Mouse (Mus musculus) layer of hippocampus, postnatal 25 days (tissue): ENCODE results near the gene Fuca2. TPM values are rescaled to one million over a fixed set of nuclear protein-coding genes. Genes with fewer than 3 reads are reported as not detected.
A peak's percentile ranks its signal among the peaks of the same experiment; 100 is the strongest.
"Not testable (repeated sequence)": the region's sequence is repeated elsewhere in the genome, so short reads cannot be mapped to it uniquely, and the experiment has no call there.

Experiments used
- DNase-seq, 2 experiments: peaks; one replicate each; pipeline ENCODE4 v3.0.0; 2022; ENCODE audit warnings: mixed read lengths in 2 of 2, low spot score in 1 of 2; ENCODE audit errors: extremely low spot score in 1 of 2
- total RNA-seq, 2 experiments: library from RNA; stranded (reverse); gene quantifications; 2 replicates each; pipeline ENCODE4 v1.2.3; 2021

Fuca2 gene
- 10 to 100 TPM; 38.5 to 46.5 TPM for total RNA-seq

- DNase-seq = no peak
Measured at GRCm38 (mm10) chr10:13499331-13499730, at the start of gene Fuca2. TSS of gene Fuca2 (plus strand) at chr10:13499540.

GRCm38 (mm10) chr10:13451640-13452039 lies 47.7 kb upstream of the Fuca2 start:
- DNase-seq = no peak

- DNase-seq = no peak
Measured at GRCm38 (mm10) chr10:13453200-13453990, 45.9 kb upstream of the Fuca2 start.

- DNase-seq = not testable (repeated sequence)
Measured at GRCm38 (mm10) chr10:13464295-13464694, 35.0 kb upstream of the Fuca2 start.

GRCm38 (mm10) chr10:13466925-13467324 lies 32.4 kb upstream of the Fuca2 start:
- DNase-seq = no peak

GRCm38 (mm10) chr10:13468025-13468529 lies 31.3 kb upstream of the Fuca2 start:
- DNase-seq = not testable (repeated sequence)

GRCm38 (mm10) chr10:13470236-13470635 lies 29.1 kb upstream of the Fuca2 start:
- no peak for DNase-seq

- DNase-seq = no peak
Measured at GRCm38 (mm10) chr10:13473287-13473832, 26.0 kb upstream of the Fuca2 start.

GRCm38 (mm10) chr10:13473833-13474567 lies 25.3 kb upstream of the Fuca2 start, which contains the start of gene Phactr2:
TSS of gene Phactr2 (minus strand) at chr10:13474412.
- peak in 1 of 2 experiments; percentile 13 for DNase-seq

- peak in 1 of 2 experiments; percentile 3 for DNase-seq
Measured at GRCm38 (mm10) chr10:13474568-13474955, 24.8 kb upstream of the Fuca2 start.

GRCm38 (mm10) chr10:13475121-13475520 lies 24.2 kb upstream of the Fuca2 start:
- DNase-seq = no peak

- DNase-seq = no peak
Measured at GRCm38 (mm10) chr10:13479341-13479740, 20.0 kb upstream of the Fuca2 start.

GRCm38 (mm10) chr10:13485958-13486357 lies 13.4 kb upstream of the Fuca2 start:
- DNase-seq = no peak

- DNase-seq = no peak
Measured at GRCm38 (mm10) chr10:13489671-13490070, 9.7 kb upstream of the Fuca2 start.

GRCm38 (mm10) chr10:13493978-13494686 lies 5.2 kb upstream of the Fuca2 start:
- no peak for DNase-seq

- no peak for DNase-seq
Measured at GRCm38 (mm10) chr10:13496315-13496714, 3.0 kb upstream of the Fuca2 start.

GRCm38 (mm10) chr10:13500473-13500872 lies 1.1 kb downstream of the Fuca2 start:
- DNase-seq = no peak

- peak; percentile 83 for DNase-seq
Measured at GRCm38 (mm10) chr10:13500938-13501496, 1.7 kb downstream of the Fuca2 start.

- not testable (repeated sequence) for DNase-seq
Measured at GRCm38 (mm10) chr10:13501533-13501932, 2.2 kb downstream of the Fuca2 start.

- no peak for DNase-seq
Measured at GRCm38 (mm10) chr10:13502371-13502770, 3.0 kb downstream of the Fuca2 start.
